Mouse (Mus musculus): Measurements from ENCODE around the gene Gm17455. TPM values are rescaled to one million over a fixed set of nuclear protein-coding genes. Genes with fewer than 3 reads are reported as not detected.

The Gm17455 gene
- polyA plus RNA-seq, 1 experiment from 2014 or later = 6.9 TPM

GRCm38 (mm10) chr10:60357441-60357840, 42.1 kb upstream of the Gm17455 start:
- H3K4me3 ChIP-seq (ENCODE audit: low read depth, low read length) = no peak overlapping the region
- ATAC-seq (no peak), DNase-seq (ENCODE audit: low spot score) (no peak)
- no peak overlapping the region for H3K27ac ChIP-seq (ENCODE audit: low read depth, low read length)
- no peak overlapping the region for H3K4me2 ChIP-seq (ENCODE audit: low read length)
- H3K27me3 ChIP-seq (replicated peaks; ENCODE audit: control insufficient read depth, insufficient read depth, low read length) = no peaks in the 10 kb centered on the region
- H3K36me3 ChIP-seq (ENCODE audit: control insufficient read depth, insufficient read depth, low read length) = no peaks in the 10 kb centered on the region
- WGBS = 94% methylated on average over 4 of the region's 4 CpGs
- no peak overlapping the region for H3K9ac ChIP-seq (ENCODE audit: low read length)
- peaks cover 5% of the 10 kb centered on the region; the same call in 1 of the 2 replicates for H3K4me1 ChIP-seq (ENCODE audit: control insufficient read depth, insufficient read depth, low read length)
- H3K9me3 ChIP-seq (replicated peaks; ENCODE audit: control insufficient read depth, low read length) = no peaks in the 10 kb centered on the region

DNA sequence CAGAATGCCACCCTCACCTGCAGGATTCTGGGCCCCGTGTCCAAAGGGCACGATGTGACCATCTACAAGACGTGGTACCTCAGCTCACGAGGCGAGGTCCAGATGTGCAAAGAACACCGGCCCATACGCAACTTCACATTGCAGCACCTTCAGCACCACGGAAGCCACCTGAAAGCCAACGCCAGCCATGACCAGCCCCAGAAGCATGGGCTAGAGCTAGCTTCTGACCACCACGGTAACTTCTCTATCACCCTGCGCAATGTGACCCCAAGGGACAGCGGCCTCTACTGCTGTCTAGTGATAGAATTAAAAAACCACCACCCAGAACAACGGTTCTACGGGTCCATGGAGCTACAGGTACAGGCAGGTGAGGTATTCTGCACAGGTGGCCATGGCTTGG, 41.6 kb upstream of the Gm17455 start:
- H3K9ac ChIP-seq (ENCODE audit: low read length) = no peak overlapping the region
- no peak overlapping the region for H3K27ac ChIP-seq (ENCODE audit: low read depth, low read length)
- no peak overlapping the region for H3K4me3 ChIP-seq (ENCODE audit: low read depth, low read length)
- no peaks in the 10 kb centered on the region for H3K36me3 ChIP-seq (ENCODE audit: control insufficient read depth, insufficient read depth, low read length)
- WGBS = 94% methylated on average over 14 of the region's 14 CpGs
- no peaks in the 10 kb centered on the region for H3K27me3 ChIP-seq (replicated peaks; ENCODE audit: control insufficient read depth, insufficient read depth, low read length)
- H3K4me2 ChIP-seq (ENCODE audit: low read length) = no peak overlapping the region
- H3K4me1 ChIP-seq (ENCODE audit: control insufficient read depth, insufficient read depth, low read length) = peaks cover 5% of the 10 kb centered on the region; the same call in 1 of the 2 replicates
- no peak for DNase-seq (ENCODE audit: low spot score)
- H3K9me3 ChIP-seq (replicated peaks; ENCODE audit: control insufficient read depth, low read length) = no peaks in the 10 kb centered on the region
- ATAC-seq = no peak

GRCm38 (mm10) chr10:60358776-60359175, 40.8 kb upstream of the Gm17455 start:
- Histone ChIP-seq H3K27ac (ENCODE audit: low read depth, low read length) (no peak overlapping the region), H3K4me3 (ENCODE audit: low read depth, low read length) (no peak overlapping the region), H3K4me1 (ENCODE audit: control insufficient read depth, insufficient read depth, low read length) (peaks cover 5% of the 10 kb centered on the region; the same call in 1 of the 2 replicates), H3K27me3 (replicated peaks; ENCODE audit: control insufficient read depth, insufficient read depth, low read length) (no peaks in the 10 kb centered on the region), H3K9me3 (replicated peaks; ENCODE audit: control insufficient read depth, low read length) (no peaks in the 10 kb centered on the region), H3K4me2 (ENCODE audit: low read length) (no peak overlapping the region), H3K9ac (ENCODE audit: low read length) (no peak overlapping the region), H3K36me3 (ENCODE audit: control insufficient read depth, insufficient read depth, low read length) (no peaks in the 10 kb centered on the region)
- 30% methylated on average over 4 of the region's 4 CpGs for WGBS
- ATAC-seq = no peak
- no peak for DNase-seq (ENCODE audit: low spot score)

DNA sequence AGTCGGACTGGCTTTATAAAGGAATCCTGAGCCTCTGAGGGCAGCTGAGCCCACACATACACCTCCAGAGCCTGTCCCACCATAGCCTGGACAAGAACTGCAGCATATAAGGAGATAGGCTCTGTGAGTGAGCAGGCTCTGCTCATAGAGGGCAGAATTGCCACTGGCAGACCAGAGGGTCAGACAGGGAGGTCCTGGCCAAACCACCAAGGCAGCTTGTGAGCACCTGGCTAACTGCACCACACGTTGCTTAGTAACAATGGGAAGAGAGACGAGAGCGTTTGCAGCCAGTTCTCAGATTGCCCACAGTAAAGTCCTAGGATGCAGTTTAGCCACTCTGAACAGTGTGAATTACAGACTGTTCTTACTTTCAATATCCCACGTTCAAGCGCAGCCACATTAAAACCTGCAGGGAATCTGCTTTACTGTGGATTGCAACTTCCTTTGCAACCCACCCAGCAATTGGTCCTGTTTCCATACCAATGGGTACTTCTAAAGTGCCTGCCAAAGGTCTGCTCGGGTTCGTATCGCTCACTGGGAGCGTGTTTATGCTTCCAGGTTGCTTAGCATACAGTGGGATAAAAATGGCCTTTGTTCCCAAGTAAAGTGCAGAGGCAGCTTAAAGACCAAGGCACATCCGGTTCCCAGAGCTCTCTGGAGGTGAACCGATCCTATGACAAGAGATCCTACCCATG, 37.8 kb upstream of the Gm17455 start:
- H3K27ac ChIP-seq (ENCODE audit: low read depth, low read length) = no peak overlapping the region; the same call in 1 of the 2 replicates
- no peak overlapping the region for H3K4me3 ChIP-seq (ENCODE audit: low read depth, low read length)
- H3K27me3 ChIP-seq (replicated peaks; ENCODE audit: control insufficient read depth, insufficient read depth, low read length) = no peaks in the 10 kb centered on the region
- DNase-seq (ENCODE audit: low spot score) = no peak
- ATAC-seq = no peak
- 58% methylated on average over 12 of the region's 12 CpGs for WGBS
- H3K9ac ChIP-seq (ENCODE audit: low read length) = no peak overlapping the region
- peaks cover 5% of the 10 kb centered on the region; the same call in 1 of the 2 replicates for H3K4me1 ChIP-seq (ENCODE audit: control insufficient read depth, insufficient read depth, low read length)
- H3K36me3 ChIP-seq (ENCODE audit: control insufficient read depth, insufficient read depth, low read length) = no peaks in the 10 kb centered on the region
- no peaks in the 10 kb centered on the region for H3K9me3 ChIP-seq (replicated peaks; ENCODE audit: control insufficient read depth, low read length)
- H3K4me2 ChIP-seq (ENCODE audit: low read length) = no peak overlapping the region

- no peaks in the 10 kb centered on the region for H3K9me3 ChIP-seq (replicated peaks; ENCODE audit: control insufficient read depth, low read length)
- WGBS = 65% methylated on average over 2 of the region's 2 CpGs
- ATAC-seq (no peak), DNase-seq (ENCODE audit: low spot score) (no peak)
- H3K36me3 ChIP-seq (ENCODE audit: control insufficient read depth, insufficient read depth, low read length) = no peaks in the 10 kb centered on the region
- no peak overlapping the region for H3K4me3 ChIP-seq (ENCODE audit: low read depth, low read length)
- no peak overlapping the region for H3K9ac ChIP-seq (ENCODE audit: low read length)
- H3K4me1 ChIP-seq (ENCODE audit: control insufficient read depth, insufficient read depth, low read length) = peaks cover 5% of the 10 kb centered on the region; the same call in 1 of the 2 replicates
- no peak overlapping the region for H3K4me2 ChIP-seq (ENCODE audit: low read length)
- no peak overlapping the region; the same call in 1 of the 2 replicates for H3K27ac ChIP-seq (ENCODE audit: low read depth, low read length)
- H3K27me3 ChIP-seq (replicated peaks; ENCODE audit: control insufficient read depth, insufficient read depth, low read length) = no peaks in the 10 kb centered on the region
Measured at GRCm38 (mm10) chr10:60362310-60362628, 37.3 kb upstream of the Gm17455 start.

- no peak for DNase-seq (ENCODE audit: low spot score)
- Histone ChIP-seq H3K4me1 (ENCODE audit: control insufficient read depth, insufficient read depth, low read length) (peaks cover 5% of the 10 kb centered on the region; the same call in 1 of the 2 replicates), H3K4me3 (ENCODE audit: low read depth, low read length) (no peak overlapping the region), H3K9ac (ENCODE audit: low read length) (no peak overlapping the region), H3K27me3 (replicated peaks; ENCODE audit: control insufficient read depth, insufficient read depth, low read length) (no peaks in the 10 kb centered on the region), H3K9me3 (replicated peaks; ENCODE audit: control insufficient read depth, low read length) (no peaks in the 10 kb centered on the region), H3K36me3 (ENCODE audit: control insufficient read depth, insufficient read depth, low read length) (no peaks in the 10 kb centered on the region), H3K4me2 (ENCODE audit: low read length) (no peak overlapping the region), H3K27ac (ENCODE audit: low read depth, low read length) (no peak overlapping the region)
- ATAC-seq = no peak
- 71% methylated on average over 6 of the region's 6 CpGs for WGBS
Measured at GRCm38 (mm10) chr10:60363426-60363825, 36.1 kb upstream of the Gm17455 start.

DNA sequence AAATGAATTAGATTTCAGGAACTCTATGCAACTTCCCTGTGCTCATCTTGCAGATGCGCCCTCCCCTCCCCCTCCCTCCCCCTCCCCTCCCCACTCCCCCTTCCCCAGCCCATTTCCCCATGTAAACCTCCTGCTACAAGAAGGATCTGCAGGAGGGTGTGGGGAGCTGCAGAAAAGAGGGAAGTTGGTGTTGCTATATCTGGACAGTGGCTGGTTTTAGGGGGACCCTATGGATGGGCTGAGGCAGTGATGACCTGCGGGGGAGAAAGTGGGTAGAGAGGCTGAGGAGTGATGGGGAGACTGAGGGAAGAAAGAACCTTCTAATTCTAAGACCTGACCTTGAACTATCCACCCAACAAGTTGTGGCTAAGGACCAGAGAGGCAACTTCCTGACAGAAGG, 32.4 kb upstream of the Gm17455 start:
- Histone ChIP-seq H3K36me3 (ENCODE audit: control insufficient read depth, insufficient read depth, low read length) (no peaks in the 10 kb centered on the region), H3K4me3 (ENCODE audit: low read depth, low read length) (no peak overlapping the region), H3K4me2 (ENCODE audit: low read length) (no peak overlapping the region), H3K9ac (ENCODE audit: low read length) (no peak overlapping the region), H3K9me3 (replicated peaks; ENCODE audit: control insufficient read depth, low read length) (no peaks in the 10 kb centered on the region), H3K27ac (ENCODE audit: low read depth, low read length) (no peak overlapping the region), H3K4me1 (ENCODE audit: control insufficient read depth, insufficient read depth, low read length) (peaks cover under 1% of the 10 kb centered on the region; the same call in 1 of the 2 replicates), H3K27me3 (replicated peaks; ENCODE audit: control insufficient read depth, insufficient read depth, low read length) (no peaks in the 10 kb centered on the region)
- 91% methylated on average over 2 of the region's 2 CpGs for WGBS
- ATAC-seq (no peak), DNase-seq (ENCODE audit: low spot score) (no peak)

DNA sequence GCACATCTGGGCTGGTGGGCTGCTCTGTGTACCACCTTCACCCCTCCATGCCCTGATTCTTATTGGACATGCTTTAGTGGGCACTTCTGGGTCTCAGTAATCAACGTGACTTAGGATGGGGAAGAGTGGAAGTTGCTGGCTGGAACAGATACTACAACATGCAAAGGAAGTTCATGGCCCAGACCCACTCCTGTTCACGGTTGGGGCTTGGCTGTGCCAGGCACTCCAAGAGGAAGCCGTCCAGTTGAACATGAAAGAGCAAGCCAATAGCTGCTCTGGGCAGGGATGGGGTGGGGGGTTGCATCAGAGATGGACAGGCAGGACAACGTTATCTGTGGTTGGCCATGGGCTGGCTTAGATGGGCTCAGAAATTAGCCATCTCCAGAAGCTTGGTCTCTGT, 31.6 kb upstream of the Gm17455 start:
- no peak for ATAC-seq
- Histone ChIP-seq H3K4me1 (ENCODE audit: control insufficient read depth, insufficient read depth, low read length) (no peaks in the 10 kb centered on the region), H3K9ac (ENCODE audit: low read length) (no peak overlapping the region), H3K4me3 (ENCODE audit: low read depth, low read length) (no peak overlapping the region), H3K27me3 (replicated peaks; ENCODE audit: control insufficient read depth, insufficient read depth, low read length) (no peaks in the 10 kb centered on the region), H3K27ac (ENCODE audit: low read depth, low read length) (no peak overlapping the region), H3K4me2 (ENCODE audit: low read length) (no peak overlapping the region), H3K9me3 (replicated peaks; ENCODE audit: control insufficient read depth, low read length) (no peaks in the 10 kb centered on the region), H3K36me3 (ENCODE audit: control insufficient read depth, insufficient read depth, low read length) (no peaks in the 10 kb centered on the region)
- no peak for DNase-seq (ENCODE audit: low spot score)
- WGBS = 89% methylated on average over 4 of the region's 4 CpGs

DNA sequence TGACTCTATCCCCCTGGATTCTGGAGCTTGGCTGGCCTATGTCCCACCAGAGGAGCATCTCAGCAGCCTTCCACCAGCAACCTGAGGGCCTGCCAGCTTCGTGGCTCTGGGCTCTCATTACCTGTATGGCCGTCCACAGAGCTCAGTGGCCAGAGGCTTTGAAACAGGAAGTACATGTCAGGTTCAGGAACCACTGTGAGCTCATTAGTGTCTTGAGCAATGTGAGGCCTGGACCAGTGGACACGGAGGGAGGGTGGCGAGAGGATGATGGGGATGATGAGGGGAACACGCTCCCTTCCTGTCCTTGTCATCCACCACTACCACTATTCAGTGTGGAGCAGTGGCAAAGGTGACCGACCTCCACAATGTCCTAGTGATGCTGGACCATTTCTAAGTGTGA, 30.1 kb upstream of the Gm17455 start:
- Histone ChIP-seq H3K27me3 (replicated peaks; ENCODE audit: control insufficient read depth, insufficient read depth, low read length) (no peaks in the 10 kb centered on the region), H3K9ac (ENCODE audit: low read length) (no peak overlapping the region), H3K27ac (ENCODE audit: low read depth, low read length) (no peak overlapping the region), H3K9me3 (replicated peaks; ENCODE audit: control insufficient read depth, low read length) (no peaks in the 10 kb centered on the region), H3K4me2 (ENCODE audit: low read length) (no peak overlapping the region), H3K4me3 (ENCODE audit: low read depth, low read length) (no peak overlapping the region), H3K36me3 (ENCODE audit: control insufficient read depth, insufficient read depth, low read length) (no peaks in the 10 kb centered on the region), H3K4me1 (ENCODE audit: control insufficient read depth, insufficient read depth, low read length) (no peaks in the 10 kb centered on the region)
- ATAC-seq (no peak), DNase-seq (ENCODE audit: low spot score) (no peak)
- WGBS = 82% methylated on average over 6 of the region's 6 CpGs
